Mouse (Mus musculus) forebrain, embryonic 14.5 days (tissue): ENCODE measurements around the gene Wdr6. TPM values are rescaled to one million over a fixed set of nuclear protein-coding genes. Genes with fewer than 3 reads are reported as not detected.

Experiments
- microRNA counts: library from miRNA; unstranded; fragments of <30 nt; microRNA quantifications from one replicate; lab custom pipeline; 2016
- microRNA-seq: library from miRNA; unstranded; fragments of <30 nt; microRNA quantifications from one replicate; pipeline ENCODE4, GENCODE M21; 2016
- polyA plus RNA-seq: library from polyadenylated mRNA; unstranded; fragments of >200 nt; fragmentation: Nextera tagmentation; extraction: Ambion mirVana; gene quantifications from 2 replicates; pipeline ENCODE4 v1.2.1, GENCODE M21; 2014

Wdr6 gene
- polyA plus RNA-seq, 1 experiment from 2014 or later, result 162 TPM

MicroRNAs encoded within 50 kb of the gene (microRNA counts, 519-probe panel; counts per million panel counts)
- microRNA mmu-miR-191 (lab: Ali Mortazavi, UCI), result 4,384 counts per million, percentile 57 among the panel's probes with 10 or more counts
- microRNA mmu-miR-425 (lab: Ali Mortazavi, UCI), result 3,770 counts per million, percentile 42 among the panel's probes with 10 or more counts

Small RNA genes within 50 kb of the gene (microRNA-seq; reads per million reads assigned to microRNA genes)
- gene Gm24083 (not detected), gene Mir191 (not detected), gene Mir425 (1,192 reads per million, percentile 82 among the genes with 10 or more reads in this experiment)

Other genes starting within 250 kb of the Wdr6 start
- 455 and 521 TPM in 2 replicates for gene Gpx1, start 239.8 kb downstream of the Wdr6 start, polyA plus RNA-seq
- gene Usp4, start 230.9 kb downstream of the Wdr6 start, polyA plus RNA-seq, result 136 and 141 TPM in 2 replicates
- gene 1700102P08Rik, start 185.9 kb downstream of the Wdr6 start, polyA plus RNA-seq, result 1.4 and 1.9 TPM in 2 replicates
- gene Ccdc36, start 150.3 kb downstream of the Wdr6 start, polyA plus RNA-seq, result 0.94 and 1.1 TPM in 2 replicates
- not detected in 2 replicates for gene BC048562, start 142.3 kb downstream of the Wdr6 start, polyA plus RNA-seq
- 45.2 and 49.6 TPM in 2 replicates for gene Ccdc71, start 118.2 kb downstream of the Wdr6 start, polyA plus RNA-seq
- 47.9 and 52.6 TPM in 2 replicates for gene Klhdc8b, start 117.2 kb downstream of the Wdr6 start, polyA plus RNA-seq
- gene Lamb2, start 99.0 kb downstream of the Wdr6 start, polyA plus RNA-seq, result 12.0 and 17.2 TPM in 2 replicates
- gene Usp19, start 88.1 kb downstream of the Wdr6 start, polyA plus RNA-seq, result 48.0 and 64.1 TPM in 2 replicates
- gene Qars, start 71.0 kb downstream of the Wdr6 start, polyA plus RNA-seq, result 71.5 and 87.7 TPM in 2 replicates
- gene Qrich1, start 61.9 kb downstream of the Wdr6 start, polyA plus RNA-seq, result 143 and 160 TPM in 2 replicates
- gene Impdh2, start 18.5 kb downstream of the Wdr6 start, polyA plus RNA-seq, result 125 and 136 TPM in 2 replicates
- gene Ndufaf3, start 11.3 kb downstream of the Wdr6 start, polyA plus RNA-seq, result 82.7 and 105 TPM in 2 replicates
- 188 and 190 TPM in 2 replicates for gene Dalrd3, start 8.9 kb downstream of the Wdr6 start, polyA plus RNA-seq
- 14.5 and 18.1 TPM in 2 replicates for gene P4htm, start 18.9 kb upstream of the Wdr6 start, polyA plus RNA-seq
- 37.5 and 42.4 TPM in 2 replicates for gene Arih2, start 70.6 kb upstream of the Wdr6 start, polyA plus RNA-seq
- gene Slc25a20, start 83.3 kb upstream of the Wdr6 start, polyA plus RNA-seq, result 23.5 and 24.8 TPM in 2 replicates
- 32.4 and 39.1 TPM in 2 replicates for gene Prkar2a, start 110.6 kb upstream of the Wdr6 start, polyA plus RNA-seq
- gene Ip6k2, start 205.1 kb upstream of the Wdr6 start, polyA plus RNA-seq, result 217 and 221 TPM in 2 replicates
- 13.6 and 19.2 TPM in 2 replicates for gene Nckipsd, start 229.6 kb upstream of the Wdr6 start, polyA plus RNA-seq
- gene Celsr3, start 247.6 kb upstream of the Wdr6 start, polyA plus RNA-seq, result 10.7 and 17.6 TPM in 2 replicates